Mouse (Mus musculus) frontal cortex, postnatal 14 days (tissue): Measurements from ENCODE around the gene Notch1.

Experiments used
- DNase-seq, 2 experiments: peaks; one replicate each; pipeline ENCODE4 v3.0.0; 2022; ENCODE audit warnings: low spot score in 2 of 2

Notch1 gene

DNA sequence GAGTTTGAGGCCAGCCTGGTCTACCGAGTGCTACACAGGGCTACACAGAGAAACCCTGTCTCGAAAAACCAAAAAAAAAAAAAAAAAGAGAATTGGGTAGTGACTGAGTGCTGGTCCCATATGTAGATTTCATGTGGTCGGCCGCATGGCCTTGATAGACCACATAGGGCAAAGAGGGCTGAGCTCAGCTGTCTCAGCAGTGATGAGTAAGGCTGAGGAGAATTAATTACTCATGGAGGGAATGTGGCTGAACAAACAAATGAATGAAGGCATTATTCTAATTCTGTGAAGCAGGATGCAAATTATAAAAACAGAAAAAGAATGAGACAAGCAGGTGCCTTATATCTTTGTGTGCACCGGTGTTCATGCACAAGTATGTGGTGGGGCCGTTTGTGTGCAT, 15.4 kb upstream of the Notch1 start:
- DNase-seq = no peak

DNA sequence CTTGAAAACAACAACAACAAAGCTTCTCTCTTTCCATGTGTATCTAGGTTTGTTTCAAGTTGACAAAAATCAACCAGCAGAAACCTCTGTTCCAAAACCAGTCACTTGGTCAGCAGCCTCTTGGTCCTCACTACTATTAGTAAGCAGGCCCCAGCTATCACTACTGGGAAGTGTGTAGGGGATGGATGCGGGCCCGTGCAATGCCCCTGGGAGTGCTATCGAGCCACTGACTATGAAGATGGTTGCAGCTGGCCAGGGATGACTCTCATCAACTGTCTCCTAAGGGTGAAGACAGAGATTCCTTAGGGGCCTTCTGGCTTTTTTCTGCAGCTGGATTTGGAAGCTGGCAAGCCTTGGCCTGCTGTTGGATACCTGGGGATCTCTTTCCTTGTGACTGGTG, 13.4 kb upstream of the Notch1 start:
- DNase-seq = no peak

DNA sequence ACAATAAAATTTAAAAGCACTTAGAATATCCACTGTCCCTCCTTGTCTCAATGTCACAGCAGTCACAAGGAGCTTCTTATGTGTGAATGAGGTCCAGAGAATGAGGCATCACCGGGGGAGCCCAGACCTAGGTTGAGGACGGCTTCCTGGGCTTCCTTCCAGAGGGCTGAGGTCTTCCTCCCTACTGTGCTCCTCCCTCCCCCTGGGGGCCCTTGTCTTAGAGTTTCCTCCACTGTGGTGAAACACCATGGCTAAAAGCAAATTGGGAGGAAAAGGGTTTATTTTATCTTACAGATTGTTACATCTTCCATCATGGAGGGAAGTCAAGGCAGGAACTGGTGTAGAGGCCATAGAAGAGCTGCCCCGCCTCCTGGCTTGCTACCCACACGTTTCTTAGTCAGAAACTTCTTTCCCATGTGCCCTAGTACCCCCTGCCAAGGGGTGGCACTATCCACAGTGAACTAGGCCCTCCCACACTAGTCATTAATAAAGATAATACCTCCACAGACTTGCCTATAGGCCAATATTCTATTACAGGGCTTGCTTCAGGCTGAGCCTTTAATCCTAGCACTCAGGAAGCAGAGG, 12.8 kb upstream of the Notch1 start:
- no peak for DNase-seq

DNA sequence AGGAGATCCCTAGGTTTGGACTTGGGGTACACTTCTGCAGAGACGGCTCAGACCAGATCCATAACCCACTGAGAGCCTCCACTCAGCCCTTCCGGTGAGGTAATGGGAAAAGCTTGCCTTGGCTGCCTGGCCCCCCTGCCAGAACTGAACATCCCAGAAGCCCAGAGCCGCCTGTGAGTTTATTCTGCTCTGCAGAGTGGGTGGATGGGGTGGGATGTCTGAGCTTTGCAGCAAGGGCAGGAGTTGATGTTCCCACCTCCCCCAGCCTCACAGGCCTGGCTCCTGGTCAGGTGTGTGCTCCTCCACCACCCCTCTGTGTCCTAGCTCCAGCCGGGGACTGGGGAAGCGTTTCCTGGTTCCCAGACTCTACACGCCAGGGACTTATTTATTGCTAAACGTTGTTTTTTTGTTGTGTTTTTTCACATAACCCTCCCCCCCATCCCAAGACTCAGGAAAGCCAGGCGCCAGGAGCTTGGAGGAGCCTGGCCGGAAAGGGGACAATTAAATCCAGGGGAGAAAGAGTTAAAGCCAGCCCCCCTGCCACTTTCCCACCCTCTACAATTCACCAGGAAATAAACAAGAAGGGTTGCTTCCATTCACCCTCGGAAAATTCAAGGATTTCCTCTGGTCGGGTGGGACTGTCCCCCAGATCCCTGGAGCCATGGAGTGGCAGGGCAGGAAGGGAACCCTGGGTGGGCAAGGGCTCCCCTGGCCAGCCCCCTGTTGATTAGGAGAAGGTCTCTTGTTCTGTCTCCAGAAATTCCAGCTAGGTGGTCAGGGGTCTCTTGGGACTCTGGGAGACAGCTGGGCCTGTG, 10.2 kb upstream of the Notch1 start:
- DNase-seq = no peak

DNA sequence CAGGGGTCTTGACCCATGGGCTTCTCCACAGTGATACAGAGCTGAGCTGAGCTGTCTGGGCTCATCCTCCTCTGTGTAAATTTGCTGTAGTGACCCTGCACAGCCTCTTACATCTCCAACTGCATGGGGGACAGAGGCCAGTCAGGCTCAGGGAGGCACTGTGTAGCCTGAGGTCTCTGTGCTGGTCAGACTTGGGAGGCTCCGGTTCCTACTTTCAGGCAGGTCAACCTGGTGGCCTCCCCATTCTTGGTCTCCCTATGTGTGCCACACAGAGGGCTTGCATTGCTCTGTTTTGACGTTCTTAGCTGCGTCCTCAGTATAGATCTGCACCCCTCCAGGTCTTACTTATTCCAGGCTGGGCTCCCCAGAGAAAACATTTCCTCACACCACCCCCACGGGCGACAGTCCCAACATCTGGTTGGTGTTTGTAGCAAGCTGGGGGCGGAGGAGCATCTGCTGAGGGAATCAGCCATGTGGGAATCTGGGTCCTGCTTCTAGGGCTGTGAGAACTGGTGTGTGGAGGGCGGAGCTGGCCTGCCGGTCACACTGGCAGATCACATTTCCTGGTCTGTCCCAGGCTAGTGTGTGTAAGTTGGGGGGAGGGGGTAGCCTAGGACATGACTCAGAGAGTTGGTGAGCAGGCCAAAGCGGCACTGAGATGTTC, 9.0 kb upstream of the Notch1 start:
- peak; percentile 25 to 43 for DNase-seq

DNA sequence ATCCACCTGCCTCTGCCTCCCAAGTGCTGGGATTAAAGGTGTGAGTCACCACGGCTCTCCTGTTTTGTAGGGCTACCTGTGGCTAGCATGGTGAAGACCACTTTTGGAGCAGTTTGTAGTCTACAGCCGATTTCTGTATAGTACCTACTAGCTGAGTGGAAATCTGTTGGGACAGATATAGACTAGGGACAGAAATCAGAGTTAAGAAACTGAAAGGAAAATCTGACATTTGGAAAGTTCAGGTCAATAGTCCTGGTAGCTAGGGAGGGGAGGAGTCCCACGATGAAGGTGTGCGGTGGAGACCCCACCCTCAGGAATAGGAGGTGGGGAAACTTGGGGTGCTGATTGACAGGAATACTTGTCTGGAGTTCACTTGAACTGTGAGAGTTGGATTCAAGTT, 5.9 kb upstream of the Notch1 start:
- DNase-seq = no peak

DNA sequence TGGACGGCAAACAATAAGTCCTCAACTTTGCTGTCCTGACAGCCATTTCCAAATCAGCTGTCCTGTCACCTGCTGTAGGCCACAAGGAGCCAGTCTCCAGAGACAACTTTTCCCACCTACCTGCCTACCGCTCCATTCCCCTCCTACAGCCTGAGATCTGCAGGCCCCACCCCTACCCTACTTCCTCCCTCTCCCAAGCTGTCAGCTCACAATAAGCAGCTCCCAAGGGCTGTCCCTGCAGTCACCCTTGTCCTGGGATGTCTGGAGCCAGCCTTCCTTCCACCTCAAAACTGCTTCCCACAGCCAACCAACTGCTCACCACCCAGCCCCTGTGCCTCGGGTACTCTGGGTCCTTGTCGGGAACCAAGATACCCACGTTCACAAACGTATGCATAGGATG, 3.3 kb upstream of the Notch1 start:
- no peak for DNase-seq

DNA sequence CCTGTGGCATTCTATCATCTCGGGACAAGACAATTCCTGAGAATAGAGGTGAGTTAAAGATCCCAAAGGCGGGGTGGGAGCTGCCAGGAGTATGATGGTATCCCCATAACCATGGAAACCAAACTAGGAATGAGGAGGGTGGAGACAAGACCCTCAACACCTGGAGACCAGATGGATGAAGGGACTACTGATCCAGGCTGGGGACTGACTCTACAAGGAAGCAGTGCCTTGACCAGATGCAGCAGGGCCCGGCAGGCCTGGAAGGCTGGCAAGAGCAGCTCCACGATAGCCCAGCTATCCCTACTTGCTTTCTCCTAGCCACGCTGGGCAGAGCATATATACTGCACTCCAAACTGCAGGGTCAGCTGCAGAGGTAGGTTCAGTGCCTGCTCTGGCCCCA, 524 bp upstream of the Notch1 start:
- DNase-seq = no peak

DNA sequence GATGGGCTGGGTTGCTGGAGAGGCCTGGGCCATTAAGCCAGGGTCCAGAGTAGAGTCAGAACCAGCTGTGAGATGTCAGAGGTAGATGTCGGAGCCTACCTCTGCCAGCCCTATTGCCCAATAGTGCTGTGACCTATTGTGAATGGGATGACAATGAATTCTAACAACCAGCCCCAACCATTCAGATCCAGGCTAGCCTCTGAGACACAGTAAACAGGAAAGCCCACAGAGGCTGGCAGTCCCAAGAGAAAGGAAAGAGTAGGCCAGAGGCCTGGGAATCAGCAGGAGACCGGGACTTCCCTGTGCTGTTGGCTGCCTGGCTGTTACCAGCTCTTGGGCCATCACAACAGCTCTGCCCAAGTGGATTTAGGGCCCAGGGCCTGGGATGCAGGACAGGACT, 1.1 kb downstream of the Notch1 start:
- no peak for DNase-seq

DNA sequence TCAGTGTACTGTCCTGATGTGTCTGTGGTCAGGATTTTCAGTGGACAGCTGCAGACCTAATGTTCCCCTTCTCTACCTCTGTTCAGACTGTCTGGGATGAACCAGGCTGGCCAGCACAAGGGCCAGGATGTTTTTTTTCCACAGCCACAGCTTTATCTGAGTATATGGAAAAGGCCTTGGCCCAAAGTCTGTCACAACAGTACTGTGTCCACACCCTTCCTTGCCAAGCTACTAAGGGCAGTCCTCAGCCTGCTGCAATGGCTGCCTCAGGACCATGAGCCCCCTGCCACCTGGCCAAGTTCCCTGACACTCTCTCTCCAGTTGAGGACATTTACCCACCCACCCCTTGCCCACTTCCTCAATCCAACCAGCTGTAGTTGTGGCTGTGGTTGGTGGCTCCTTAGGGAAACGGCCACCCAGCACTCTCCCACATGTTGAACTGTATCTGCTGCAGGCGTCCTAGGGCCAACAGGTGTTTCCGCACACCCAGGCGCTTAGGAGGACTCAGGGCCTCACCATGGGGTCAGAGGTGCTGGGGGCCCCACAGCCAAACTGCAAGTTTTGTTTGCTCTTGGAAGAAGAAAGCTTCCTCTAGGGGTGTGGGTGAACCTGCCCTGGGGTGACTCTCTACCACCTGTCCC, 3.2 kb downstream of the Notch1 start:
- DNase-seq = no peak

DNA sequence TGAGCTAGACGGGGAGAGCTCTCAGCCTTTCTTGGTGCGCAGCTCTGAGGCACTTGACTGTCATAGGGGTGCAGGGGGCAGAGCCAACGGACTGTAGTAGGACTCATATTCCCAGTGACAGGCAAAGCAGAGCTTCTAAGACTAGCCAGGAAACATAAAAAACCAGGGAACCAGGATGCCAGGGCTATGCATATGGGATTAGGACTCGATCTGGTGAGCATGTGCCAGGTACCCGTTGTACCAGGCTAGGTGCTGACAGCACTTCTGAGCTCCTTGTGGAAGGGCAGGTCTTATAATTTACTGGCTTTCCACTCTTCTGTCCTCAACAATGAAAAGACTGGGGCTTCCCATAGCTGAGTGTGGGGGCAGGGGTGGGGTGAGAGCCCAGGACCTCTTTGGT, 7.8 kb downstream of the Notch1 start:
- no peak for DNase-seq

DNA sequence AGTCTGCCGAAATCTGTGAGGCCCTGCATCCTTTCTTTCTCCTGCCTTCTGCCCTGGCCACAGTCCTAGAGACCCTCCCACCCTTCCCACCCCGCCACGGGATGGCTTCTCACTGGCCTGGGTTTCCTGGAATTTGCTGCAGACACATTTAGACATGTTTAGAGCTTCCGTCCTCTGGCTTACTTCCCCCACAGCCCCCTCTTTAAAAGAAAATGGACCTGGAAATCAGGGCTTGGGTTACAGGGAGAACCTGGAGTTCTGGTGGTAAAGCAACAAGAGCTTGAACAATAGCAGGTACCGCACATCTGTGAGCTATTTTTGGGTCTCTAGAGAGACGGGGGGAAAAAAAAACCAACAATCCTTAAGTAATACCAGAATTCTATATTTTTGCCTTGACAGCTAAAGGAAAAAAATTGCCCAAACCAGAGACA, 8.5 kb downstream of the Notch1 start:
- no peak for DNase-seq

DNA sequence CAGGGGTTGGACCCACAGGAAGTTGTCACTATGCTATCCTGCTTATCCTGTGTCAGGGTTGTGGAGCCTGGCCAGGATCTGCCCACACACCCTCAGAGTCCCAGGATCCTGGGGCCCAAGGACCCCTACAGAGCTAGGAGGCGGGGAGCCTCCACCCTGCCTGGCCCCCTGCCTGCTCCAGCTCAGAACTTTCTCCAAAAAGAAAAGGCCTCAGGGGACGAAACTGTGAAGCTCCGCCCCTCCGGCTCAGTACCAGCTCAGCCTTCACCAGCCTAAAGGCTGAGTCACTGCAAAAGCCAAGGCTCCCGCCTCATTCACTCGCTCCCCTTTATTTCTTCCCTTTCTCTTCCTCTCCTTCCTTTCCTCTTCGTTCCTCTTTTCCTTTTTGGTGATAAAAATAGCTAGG, 9.0 kb downstream of the Notch1 start:
- DNase-seq = no peak

DNA sequence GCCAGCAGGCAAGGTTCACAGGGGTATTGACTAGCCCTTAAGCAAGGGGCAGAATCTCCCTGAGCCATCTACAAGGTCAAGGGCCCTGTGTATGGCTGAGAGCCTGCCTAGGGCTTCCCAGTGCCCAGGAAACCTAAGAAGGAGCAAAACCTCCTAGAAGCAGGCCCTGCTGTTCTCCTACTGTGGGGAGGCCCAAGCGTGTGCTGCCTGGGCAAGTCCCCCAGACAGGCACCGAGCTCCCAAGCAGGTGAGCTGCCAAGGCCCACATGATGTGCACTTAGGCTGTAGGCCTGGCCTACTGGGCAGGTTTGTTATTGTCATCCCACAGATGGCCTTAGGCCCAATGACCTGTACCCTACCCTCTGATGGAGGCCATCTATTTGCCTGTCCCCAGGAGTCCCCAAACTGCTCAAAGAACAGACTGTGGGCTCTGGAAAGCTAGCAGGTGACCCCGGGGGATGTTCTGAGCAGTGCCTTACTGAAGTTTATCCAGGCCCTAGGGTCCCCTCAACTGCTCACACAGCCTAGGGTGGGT, 9.7 kb downstream of the Notch1 start:
- DNase-seq = no peak

DNA sequence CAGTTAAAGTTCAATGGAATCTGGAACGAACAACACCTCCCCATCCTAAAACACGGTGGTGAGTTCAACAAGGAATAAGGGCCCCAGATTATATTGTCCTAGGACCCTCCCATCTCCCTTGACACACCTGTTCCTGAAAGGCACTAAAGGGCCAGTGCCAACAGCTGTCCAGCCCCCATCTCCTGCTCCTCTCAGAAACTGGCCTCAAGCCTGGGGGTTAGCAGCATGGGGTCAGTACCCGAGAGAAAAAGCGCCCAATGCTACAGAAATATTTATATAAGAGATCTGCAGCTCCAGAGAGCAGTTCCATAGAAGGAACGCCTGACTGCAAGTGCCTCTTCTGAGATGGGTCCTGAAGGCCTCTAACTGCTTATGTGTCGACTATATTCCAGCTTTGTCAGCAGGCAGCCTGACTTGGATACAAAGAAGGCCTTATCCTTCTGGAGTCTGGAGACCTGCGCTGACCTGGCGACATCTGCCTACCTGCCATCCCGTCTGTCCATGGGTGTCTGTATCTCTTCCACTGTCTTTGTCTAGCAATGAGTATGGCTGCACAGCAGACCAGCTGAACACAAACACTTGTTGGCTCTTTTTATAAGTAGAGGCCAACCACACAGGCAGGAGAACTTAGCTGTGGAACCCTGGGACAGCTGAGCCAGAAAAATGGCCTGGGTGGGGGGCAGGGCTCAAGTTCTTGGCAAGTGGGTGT, 11.5 kb downstream of the Notch1 start:
- DNase-seq = no peak

DNA sequence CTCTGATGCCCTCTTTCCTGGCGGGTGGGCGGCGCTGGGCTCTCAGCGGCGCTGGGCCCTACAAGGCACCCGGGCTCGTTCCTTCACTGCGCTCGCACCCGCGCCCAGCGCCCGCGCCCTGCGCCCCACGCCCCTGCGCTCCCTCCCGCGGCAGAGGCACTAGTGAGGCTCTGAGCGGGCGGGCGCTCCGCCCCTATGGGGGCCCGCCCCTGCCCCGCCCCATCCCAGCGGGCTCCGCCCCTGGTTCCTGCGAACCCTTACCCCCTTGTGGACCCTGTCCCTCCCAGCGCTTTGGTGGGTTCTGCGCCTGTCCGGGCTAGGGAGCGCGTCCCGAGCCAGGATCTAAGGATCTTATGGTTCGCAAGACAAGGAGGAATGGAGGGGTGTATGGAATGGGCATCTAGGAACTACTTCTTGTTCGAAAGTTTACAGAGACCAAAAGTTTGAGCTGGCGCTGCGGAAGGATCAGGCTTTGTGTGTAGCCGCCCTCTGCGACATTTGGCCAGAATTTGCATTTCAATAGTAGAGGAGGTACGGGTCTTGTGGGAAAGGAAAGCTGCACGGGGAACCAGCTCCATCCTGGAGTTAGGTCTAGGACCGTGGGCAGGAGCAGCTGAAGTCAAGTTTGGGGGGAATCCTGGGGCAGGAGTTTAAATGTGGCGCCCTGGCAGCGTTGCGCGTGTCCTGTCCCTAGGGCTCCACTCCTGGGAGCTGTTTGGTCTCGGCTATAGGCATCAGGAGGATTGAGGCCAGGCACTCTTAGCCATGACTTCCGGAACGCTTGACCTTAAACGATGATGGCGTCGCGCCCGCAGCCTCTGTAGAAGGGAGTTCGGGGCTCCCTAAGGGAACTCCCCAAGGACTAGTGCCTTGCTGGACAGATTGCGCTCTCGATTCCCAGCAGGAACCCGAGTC, 12.5 kb downstream of the Notch1 start:
- no peak for DNase-seq

DNA sequence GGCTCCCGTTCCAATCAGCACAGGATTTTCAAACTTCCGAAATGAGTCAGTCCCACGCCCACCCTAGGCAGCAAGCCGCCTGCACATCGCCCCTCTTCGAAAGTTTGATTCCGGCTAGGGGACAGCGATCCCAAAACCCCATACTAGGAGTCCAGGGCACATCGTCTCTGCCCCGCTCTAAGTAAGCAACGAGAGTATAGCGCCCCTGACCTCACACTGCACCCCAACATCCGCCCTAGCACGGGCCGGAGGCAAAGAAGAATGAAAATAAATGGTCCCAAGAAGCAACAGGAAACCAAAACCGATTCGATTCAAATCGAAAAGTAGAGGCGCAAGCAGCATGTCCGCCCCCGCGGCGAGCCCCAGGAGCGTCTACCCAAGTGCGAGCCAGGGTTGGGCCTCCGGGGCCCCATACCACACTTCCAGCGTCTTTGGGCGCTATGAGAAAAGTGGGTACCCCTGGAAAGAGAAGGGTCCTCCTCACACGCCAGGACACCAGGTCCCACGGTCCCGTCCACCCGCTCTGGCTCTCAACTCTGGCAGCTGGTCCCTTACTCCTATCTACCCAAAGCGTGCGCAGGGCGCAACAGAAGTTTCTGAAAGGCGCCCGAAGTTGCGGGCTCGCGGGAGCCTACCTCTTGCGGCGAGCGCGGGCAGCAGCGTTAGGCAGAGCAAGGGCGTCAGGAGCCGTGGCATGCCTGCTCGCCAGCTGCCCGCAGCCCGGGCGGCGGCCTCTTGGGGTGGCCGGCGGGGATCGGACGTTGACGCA, 13.4 kb downstream of the Notch1 start:
- DNase-seq = no peak

DNA sequence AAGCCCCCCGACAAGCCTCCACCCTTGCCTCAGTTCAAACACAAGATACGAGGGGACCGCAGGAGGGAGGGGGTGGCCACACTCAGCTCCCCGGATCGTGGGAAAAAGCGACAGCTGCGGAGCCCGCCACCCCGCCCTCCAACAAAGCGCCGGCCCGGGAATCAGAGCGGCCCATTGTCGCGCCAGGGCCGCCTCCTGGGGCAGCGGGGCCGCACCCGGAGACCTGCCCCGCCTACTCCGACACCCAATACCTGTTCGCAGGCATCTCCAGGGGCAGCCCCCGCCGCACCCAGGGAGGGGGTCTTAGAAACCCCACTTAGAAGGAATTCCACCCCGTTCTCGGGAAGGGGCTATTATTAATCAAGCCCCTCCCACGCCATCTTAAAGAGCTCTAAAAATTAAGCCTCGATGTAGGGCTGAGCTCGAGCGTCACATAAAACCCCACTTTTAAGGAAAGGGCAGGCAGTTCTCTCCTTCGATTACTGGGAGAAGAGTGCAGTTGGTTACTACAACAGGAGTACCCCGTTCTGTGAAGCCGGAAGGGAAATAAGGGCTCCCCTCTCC, 14.1 kb downstream of the Notch1 start:
- DNase-seq = no peak

DNA sequence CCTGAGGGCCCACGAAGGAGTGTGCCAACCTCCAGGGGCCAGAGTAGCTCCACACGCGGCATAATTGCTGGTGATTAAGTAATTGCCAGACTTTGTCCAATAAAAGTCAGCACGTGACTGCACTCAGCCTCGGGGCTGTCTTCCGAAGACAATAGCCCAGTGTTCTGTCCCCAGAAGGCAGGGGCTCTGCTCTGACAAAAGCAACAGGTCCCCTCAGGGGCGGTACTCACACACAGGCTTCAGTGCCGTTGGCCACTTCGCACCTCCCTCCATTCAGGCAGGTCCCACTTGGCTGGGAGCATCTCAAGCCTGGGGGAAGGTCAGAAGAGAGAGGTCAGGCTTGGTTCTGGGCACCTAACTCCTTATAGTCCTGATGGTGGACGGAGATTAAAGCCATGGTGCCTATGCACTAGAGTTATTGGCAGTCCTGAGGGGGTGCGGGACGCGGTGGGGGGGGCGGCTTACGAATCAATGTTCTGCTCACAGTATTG, 14.8 kb downstream of the Notch1 start:
- DNase-seq = no peak
